Mouse (Mus musculus) hindbrain, embryonic 14.5 days (tissue): Measurements from ENCODE around the gene Mcoln1. TPM values are rescaled to one million over a fixed set of nuclear protein-coding genes. Genes with fewer than 3 reads are reported as not detected.
A peak's percentile ranks its signal among the peaks of the same experiment; 100 is the strongest.

Experiments
- ATAC-seq: fragments of 200-750 bp; cut with Nextera tagmentation; 2 replicates; pipeline ENCODE4 v1.8.0; 2017; ENCODE audit warnings: moderate number of reproducible peaks, mild to moderate bottlenecking, moderate TSS enrichment, moderate library complexity; ENCODE audit not compliant: low FRiP score
- DNase-seq: peaks from one replicate; pipeline ENCODE4 v3.0.0-alpha.2; 2015; ENCODE audit warnings: low spot score
- H3K27ac ChIP-seq: fragments of 300-500 bp; sonication (generic); 2 replicates; pipeline ENCODE4 v1.5.1; 2014; ENCODE audit warnings: mild to moderate bottlenecking, moderate library complexity
- H3K27me3 ChIP-seq: fragments of 300-500 bp; sonication (generic); 2 replicates; pipeline ENCODE4 v1.6.1; 2014; ENCODE audit warnings: mild to moderate bottlenecking, low read length, mixed read lengths; ENCODE audit not compliant: control insufficient read depth, insufficient read depth
- H3K36me3 ChIP-seq: fragments of 300-500 bp; sonication (generic); replicated peaks from 2 replicates; pipeline ENCODE4 v1.6.1; 2014; ENCODE audit not compliant: control insufficient read depth, insufficient read depth
- H3K4me1 ChIP-seq: fragments of 300-500 bp; sonication (generic); replicated peaks from 2 replicates; pipeline ENCODE4 v1.6.1; 2014; ENCODE audit warnings: antibody characterized with exemption, low read length, mixed read lengths; ENCODE audit not compliant: control insufficient read depth, insufficient read depth
- H3K4me2 ChIP-seq: fragments of 300-500 bp; sonication (generic); replicated peaks from 2 replicates; pipeline ENCODE4 v1.6.1; 2014; ENCODE audit warnings: mild to moderate bottlenecking, moderate library complexity
- H3K4me3 ChIP-seq: fragments of 300-500 bp; sonication (generic); replicated peaks from 2 replicates; pipeline ENCODE4 v1.5.1; 2014; ENCODE audit warnings: mild to moderate bottlenecking, low read length
- H3K9ac ChIP-seq: fragments of 300-500 bp; sonication (generic); 2 replicates; pipeline ENCODE4 v1.6.1; 2014
- H3K9me3 ChIP-seq: fragments of 300-500 bp; sonication (generic); 2 replicates; pipeline ENCODE4 v1.6.1; 2016; ENCODE audit warnings: low read length; ENCODE audit not compliant: control insufficient read depth
- WGBS: fragments of 180-500 bp; shearing (Covaris S2); extraction: QIAGEN DNeasy Blood & Tissue Kit; methylation state at CpG from one replicate; pipeline ENCODE4 v1.1.7; 2014; 5-methylcytosine and 5-hydroxymethylcytosine counted together
- polyA plus RNA-seq: library from polyadenylated mRNA; unstranded; fragments of >200 nt; fragmentation: Nextera tagmentation; extraction: Ambion mirVana; gene quantifications from 2 replicates; pipeline ENCODE4 v1.2.1, GENCODE M21; 2014

Gene Mcoln1
- 70.0 and 86.0 TPM in 2 replicates for polyA plus RNA-seq

DNA sequence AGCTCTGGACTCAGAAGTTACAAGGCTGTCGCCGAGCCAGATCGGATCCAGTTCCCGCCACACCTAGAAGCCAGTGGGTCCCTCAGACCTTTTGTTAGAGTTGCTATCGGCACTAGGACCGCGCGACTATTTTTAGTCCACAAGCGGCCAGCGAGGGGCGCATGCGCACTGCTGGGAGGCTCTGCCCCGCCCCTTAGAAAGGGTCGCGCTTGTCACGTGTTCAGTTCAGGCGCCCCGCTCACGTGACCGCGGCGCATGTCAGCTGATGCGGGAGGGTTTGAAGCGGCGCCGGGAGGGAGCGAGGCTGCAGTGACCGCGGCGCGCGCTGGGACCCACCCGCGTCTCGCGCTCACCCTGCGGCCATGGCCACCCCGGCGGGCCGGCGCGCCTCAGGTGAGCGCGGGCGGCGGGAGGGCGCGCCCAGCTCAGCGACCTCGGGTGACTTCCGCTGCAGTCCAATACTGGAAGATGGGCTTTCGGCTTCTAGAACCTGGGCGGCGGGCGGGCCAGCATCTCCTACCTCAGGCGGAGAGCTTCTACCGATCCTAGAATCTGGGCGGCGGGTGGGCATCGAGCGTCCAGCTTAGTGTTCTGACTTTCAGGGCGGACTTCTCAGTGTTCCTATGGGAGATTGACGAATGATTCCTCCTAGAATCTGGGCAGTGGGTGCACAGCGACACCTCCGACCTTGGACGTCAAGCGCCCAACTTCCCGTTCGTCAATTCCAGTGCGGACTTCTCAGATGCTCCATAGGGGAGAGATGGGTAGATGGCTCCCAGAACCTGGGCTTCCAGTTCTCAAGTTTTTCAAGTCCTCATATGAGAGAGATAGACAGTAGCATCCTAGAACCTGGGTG is at the start of gene Mcoln1:
Gene Mcoln1 (plus strand): TSS at position 223 of the 856 bp plus-strand sequence.
- DNase-seq, result peak; percentile 99
- Histone ChIP-seq H3K9ac (peak within 1 kb of the TSS; percentile 86), H3K27me3 (no peaks in the 10 kb centered on the region), H3K27ac (peak within 1 kb of the TSS; percentile 92), H3K36me3 (peaks cover 26% of the 10 kb centered on the region), H3K4me1 (peaks cover 25% of the 10 kb centered on the region), H3K4me3 (peak within 1 kb of the TSS; percentile 91), H3K4me2 (peak within 1 kb of the TSS; percentile 88), H3K9me3 (no peaks in the 10 kb centered on the region; the same call in 1 of the 2 replicates)
- under 1% methylated on average over 70 of the region's 70 CpGs for WGBS
- ATAC-seq, result peak; percentile 91

DNA sequence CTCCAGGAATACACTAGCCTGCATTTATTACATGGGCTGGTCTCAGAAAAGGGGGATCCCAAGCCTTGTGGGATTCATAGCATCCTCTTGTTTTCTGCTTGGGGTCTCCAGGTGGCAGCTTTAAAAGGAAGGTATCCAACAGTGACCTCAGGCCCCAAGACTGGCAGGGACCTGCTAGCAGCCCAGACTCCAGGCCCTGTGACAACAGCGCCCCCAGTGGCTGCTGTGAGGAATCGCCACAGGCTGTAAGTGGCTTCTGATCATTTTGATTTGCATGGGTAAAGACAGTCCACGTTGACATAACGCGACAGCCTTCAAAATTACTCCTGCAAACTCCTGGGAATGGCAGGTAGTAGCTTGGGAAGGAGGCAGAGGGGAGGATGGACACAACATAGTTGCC is 49.6 kb upstream of the Mcoln1 start:
- Histone ChIP-seq H3K27me3 (no peaks in the 10 kb centered on the region), H3K36me3 (peaks cover 78% of the 10 kb centered on the region), H3K9ac (no peak overlapping the region), H3K4me1 (no peaks in the 10 kb centered on the region), H3K4me3 (no peak overlapping the region), H3K4me2 (no peak overlapping the region), H3K9me3 (no peaks in the 10 kb centered on the region), H3K27ac (no peak overlapping the region)
- WGBS, result 33% methylated on average over 5 of the region's 5 CpGs
- DNase-seq (peak; percentile 71), ATAC-seq (no peak)

DNA sequence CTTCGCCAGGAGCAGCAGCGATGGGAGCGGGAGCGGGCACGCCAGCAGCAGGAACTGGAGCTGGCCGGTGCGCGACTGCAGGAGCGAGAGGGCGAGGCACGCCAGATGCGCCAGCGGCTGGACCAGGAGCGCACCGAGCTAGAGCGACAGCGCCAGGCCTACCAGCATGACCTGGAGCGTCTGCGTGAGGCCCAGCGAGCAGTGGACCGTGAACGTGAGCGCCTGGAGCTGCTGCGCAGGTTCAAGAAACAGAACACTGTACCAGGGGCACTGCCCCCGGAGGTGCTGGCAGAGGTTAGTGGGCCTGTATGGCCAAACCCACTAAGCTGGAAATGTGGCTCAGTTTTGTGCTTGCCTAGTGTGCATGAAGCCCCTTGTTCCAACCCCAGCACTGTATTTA is 48.3 kb upstream of the Mcoln1 start:
- Histone ChIP-seq H3K27me3 (no peaks in the 10 kb centered on the region), H3K27ac (no peak overlapping the region), H3K9me3 (no peaks in the 10 kb centered on the region), H3K4me2 (no peak overlapping the region), H3K4me1 (no peaks in the 10 kb centered on the region), H3K36me3 (peaks cover 84% of the 10 kb centered on the region), H3K4me3 (no peak overlapping the region), H3K9ac (no peak overlapping the region)
- no peak for DNase-seq
- WGBS, result 97% methylated on average over 25 of the region's 25 CpGs
- no peak for ATAC-seq

DNA sequence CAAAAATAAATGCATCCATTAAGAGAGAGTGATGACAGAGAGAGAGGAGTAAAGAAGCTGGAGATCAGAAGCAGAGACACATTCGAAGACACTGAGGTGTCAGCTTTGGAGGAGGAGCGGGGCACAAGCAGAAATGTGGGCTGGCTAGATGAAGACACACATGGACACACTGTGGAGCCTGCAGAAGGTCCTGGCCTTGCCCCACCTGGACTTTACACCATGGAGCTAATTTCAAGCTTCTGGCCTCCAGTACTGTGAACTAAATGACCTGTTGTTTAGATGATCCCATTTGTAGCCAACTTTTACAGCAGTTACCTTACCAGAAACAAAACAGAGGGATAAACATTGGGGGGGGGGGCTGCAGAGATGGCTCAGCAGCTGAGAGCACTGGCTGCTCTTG is 37.0 kb upstream of the Mcoln1 start:
- Histone ChIP-seq H3K36me3 (0 out of 2 replicates have a peak, but pooled peaks cover 2% of the 10 kb centered on the region), H3K9me3 (no peaks in the 10 kb centered on the region), H3K27me3 (no peaks in the 10 kb centered on the region), H3K27ac (no peak overlapping the region), H3K9ac (no peak overlapping the region), H3K4me1 (peaks cover 10% of the 10 kb centered on the region), H3K4me3 (no peak overlapping the region), H3K4me2 (no peak overlapping the region)
- ATAC-seq (no peak), DNase-seq (no peak)
- WGBS, result 94% methylated on average over 2 of the region's 2 CpGs

DNA sequence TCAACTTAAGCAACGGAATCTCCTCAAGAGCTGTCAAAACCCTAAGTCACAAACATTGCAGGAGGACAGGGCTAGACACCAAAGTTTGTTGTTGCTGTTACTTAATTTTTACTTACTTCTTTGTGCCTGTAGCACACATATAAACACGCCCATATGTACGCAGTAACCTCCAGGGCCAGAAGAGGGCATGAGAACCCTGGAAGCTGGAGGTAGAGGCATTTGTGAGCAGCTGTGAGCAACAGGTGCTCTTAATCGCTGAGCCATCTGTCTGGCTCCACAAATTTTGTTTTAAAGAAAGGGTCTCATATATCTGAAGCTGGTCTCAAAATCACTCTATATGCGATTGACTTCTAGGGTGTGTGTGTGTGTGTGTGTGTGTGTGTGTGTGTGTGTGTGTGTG is 35.9 kb upstream of the Mcoln1 start:
- Histone ChIP-seq H3K27me3 (no peaks in the 10 kb centered on the region), H3K27ac (no peak overlapping the region), H3K4me2 (no peak overlapping the region), H3K9ac (no peak overlapping the region), H3K9me3 (no peaks in the 10 kb centered on the region), H3K4me3 (no peak overlapping the region), H3K4me1 (peaks cover 11% of the 10 kb centered on the region), H3K36me3 (no peaks in the 10 kb centered on the region)
- 63% methylated on average over 5 of the region's 5 CpGs for WGBS
- ATAC-seq, result no peak
- peak; percentile 38 for DNase-seq

DNA sequence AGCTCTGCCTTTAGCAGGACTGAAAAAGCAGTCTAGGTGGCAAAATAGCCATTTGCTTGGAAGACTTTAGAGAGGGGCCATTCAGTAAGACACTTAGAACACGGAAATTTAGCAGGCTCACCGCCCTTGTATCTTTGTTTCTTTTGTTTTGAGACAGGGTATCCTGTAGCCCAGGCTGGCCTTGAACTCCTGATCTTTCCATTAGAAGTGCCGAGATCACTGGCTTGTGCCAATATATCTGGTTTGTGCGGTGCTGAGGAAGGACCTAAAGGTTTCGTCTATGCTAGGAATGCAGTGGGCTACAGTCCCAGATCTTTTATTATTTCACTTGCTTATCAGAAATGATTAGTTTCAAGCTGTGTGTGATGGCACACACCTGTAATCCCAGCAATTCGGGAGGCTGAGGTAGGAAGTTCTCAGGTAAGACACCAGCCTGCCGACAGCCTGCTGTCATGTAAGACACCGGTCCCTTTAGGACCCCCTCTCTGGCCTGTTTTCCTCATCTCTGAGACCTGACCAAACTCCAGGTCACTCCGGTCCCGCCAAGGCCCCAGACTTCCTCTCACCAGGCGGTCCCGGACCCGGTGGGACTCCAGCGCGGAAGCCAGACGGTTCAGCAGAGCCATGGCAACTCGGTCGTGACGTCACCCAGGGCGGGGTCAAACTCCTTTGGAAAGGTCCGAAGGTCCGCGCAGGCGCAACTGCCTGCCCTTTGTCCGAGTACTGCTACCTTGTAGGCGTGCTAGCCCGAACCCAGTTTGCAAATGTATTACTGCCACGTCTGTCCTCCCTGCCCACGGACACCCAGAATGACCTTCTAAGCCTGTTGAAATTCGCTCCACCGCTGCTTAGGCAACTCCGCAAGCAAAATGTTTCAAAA is 33.0 kb upstream of the Mcoln1 start, which contains the start of gene Pex11g:
Gene Pex11g (minus strand): TSS at position 675 of the 880 bp plus-strand sequence.
- Histone ChIP-seq H3K9me3 (no peaks in the 10 kb centered on the region), H3K9ac (peak within 1 kb of the TSS; percentile 72), H3K4me1 (peaks cover 11% of the 10 kb centered on the region), H3K36me3 (no peaks in the 10 kb centered on the region), H3K4me3 (peak within 1 kb of the TSS; percentile 30), H3K27me3 (no peaks in the 10 kb centered on the region), H3K27ac (peak within 1 kb of the TSS; percentile 87), H3K4me2 (peak within 1 kb of the TSS; percentile 51)
- peak; percentile 95 for ATAC-seq
- DNase-seq, result peak; percentile 97
- 6% methylated on average over 32 of the region's 32 CpGs for WGBS

DNA sequence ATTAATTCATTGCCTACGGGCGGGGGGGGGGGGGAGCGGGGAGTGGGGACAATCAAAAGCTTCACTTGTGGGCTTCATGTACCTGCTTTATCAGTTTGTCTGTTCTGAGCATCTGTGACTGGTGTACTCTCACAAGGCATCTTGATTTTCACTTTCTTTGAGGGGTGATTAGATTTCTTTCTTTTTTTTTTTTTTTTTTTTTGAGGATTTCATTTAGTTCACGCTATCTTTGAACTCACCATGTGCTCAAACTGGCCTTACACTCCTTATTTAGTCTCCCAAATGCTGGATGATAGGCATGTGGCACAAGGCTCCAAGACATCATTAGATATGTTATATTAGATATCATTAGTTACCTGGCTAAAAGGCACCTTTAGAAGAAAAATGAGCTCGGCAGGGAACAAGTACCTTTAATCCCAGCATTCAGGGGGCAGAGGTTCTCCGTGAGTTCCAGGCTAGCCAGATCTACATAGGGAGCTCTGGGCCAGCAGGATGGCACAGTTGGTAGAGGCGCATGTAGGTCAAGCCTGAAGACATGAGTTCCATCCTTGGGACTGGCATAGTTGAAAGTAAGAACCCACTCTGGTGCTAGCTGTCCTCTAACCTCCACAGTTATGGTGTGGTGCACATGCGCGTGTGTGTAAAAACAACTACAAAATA is 32.2 kb upstream of the Mcoln1 start:
- Histone ChIP-seq H3K36me3 (no peaks in the 10 kb centered on the region), H3K4me1 (peaks cover 11% of the 10 kb centered on the region), H3K27ac (peak overlapping the region; percentile 87), H3K9ac (peak overlapping the region; percentile 72), H3K4me2 (peak overlapping the region; percentile 51), H3K4me3 (peak overlapping the region; percentile 30), H3K9me3 (no peaks in the 10 kb centered on the region), H3K27me3 (no peaks in the 10 kb centered on the region)
- 53% methylated on average over 9 of the region's 9 CpGs for WGBS
- no peak for DNase-seq
- ATAC-seq, result no peak

DNA sequence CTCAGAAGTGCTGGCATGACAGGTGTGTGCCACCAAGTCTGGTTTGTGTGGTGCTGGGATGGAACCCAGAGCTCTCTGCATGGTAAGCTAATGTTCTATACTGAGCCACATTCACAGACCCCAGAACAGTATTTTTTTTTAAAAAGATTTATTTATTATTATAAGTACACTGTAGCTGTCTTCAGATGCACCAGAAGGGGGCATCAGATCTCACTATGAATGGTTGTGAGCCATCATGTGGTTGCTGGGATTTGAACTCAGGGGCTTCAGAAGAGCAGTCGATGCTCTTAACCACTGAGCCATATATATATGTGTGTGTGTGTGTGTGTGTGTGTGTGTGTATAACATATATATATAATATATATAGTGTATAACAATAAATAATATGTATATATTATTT is 31.4 kb upstream of the Mcoln1 start:
- no peak for ATAC-seq
- Histone ChIP-seq H3K4me1 (peaks cover 11% of the 10 kb centered on the region), H3K9ac (no peak overlapping the region), H3K27me3 (no peaks in the 10 kb centered on the region), H3K4me2 (no peak overlapping the region), H3K9me3 (no peaks in the 10 kb centered on the region), H3K4me3 (no peak overlapping the region), H3K36me3 (no peaks in the 10 kb centered on the region), H3K27ac (no peak overlapping the region)
- DNase-seq, result no peak
- 74% methylated on average over 1 of the region's 1 CpGs for WGBS

DNA sequence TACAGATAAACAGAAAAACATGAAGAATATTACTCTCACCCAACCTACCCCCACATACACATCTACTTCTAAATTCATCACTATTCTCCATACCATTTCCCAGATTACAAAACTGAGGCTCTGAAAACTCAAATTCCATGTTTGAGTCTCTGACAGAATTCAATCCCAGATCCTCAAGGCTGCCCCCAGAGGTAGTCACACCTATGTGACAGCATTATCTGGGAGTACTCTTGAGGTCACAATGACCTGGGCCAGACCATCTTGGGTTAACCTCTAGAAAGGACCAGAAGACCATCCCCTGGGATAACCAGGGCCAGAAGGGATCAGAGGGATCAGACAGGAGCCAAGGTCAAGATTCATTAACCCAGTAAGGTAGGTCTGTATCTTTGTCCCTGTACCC is 29.7 kb upstream of the Mcoln1 start, which contains the start of gene Tex45:
Gene Tex45 (plus strand): TSS at position 301 of the 400 bp plus-strand sequence.
- H3K36me3 ChIP-seq, result no peaks in the 10 kb centered on the region
- H3K4me2 ChIP-seq, result no peak within 1 kb of the TSS
- DNase-seq, result no peak
- H3K4me3 ChIP-seq, result no peak within 1 kb of the TSS
- no peaks in the 10 kb centered on the region for H3K27me3 ChIP-seq
- peaks cover 11% of the 10 kb centered on the region for H3K4me1 ChIP-seq
- ATAC-seq, result no peak
- H3K27ac ChIP-seq, result no peak within 1 kb of the TSS
- H3K9me3 ChIP-seq, result no peaks in the 10 kb centered on the region
- H3K9ac ChIP-seq, result no peak within 1 kb of the TSS
